Mouse (Mus musculus) testis, adult 2 months (tissue): ENCODE results near the gene Rpl38.

ENCODE experiments used
- CTCF ChIP-seq: fragments of 200-500 bp; IDR thresholded peaks from 2 replicates; pipeline ENCODE4 v1.5.1; 2012; ENCODE audit warnings: low read depth, mild to moderate bottlenecking, inconsistent platforms, low read length, moderate library complexity; ENCODE audit not compliant: control insufficient read depth, insufficient read depth, insufficient replicate concordance
- POLR2A ChIP-seq: fragments of 200-500 bp; IDR thresholded peaks from 2 replicates; pipeline ENCODE4 v1.6.1; 2012; ENCODE audit warnings: low read depth, mild to moderate bottlenecking, inconsistent platforms, low read length, moderate library complexity; ENCODE audit not compliant: control insufficient read depth

DNA sequence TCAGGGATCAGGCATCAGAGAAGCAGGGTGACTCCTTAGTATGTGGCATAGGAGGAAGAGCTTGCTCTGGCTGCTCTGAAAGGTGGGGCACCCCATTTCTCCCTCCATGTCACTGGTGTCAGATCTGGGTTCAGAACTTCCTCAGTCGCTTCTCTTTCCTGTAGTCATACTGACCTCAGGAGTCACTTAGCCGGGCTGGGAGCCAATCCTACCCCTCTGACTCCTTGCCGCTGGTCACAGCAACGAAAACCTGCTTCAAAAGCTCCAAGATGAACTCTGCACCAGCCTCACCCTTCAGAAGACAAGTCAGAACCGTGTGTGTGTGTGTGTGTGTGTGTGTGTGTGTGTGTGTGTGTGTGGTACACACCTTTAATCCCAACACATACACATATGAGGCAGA, 38.0 kb downstream of the Rpl38 start:
- no peak for TF ChIP-seq CTCF
- TF ChIP-seq POLR2A = no peak
